Mouse (Mus musculus) embryonic facial prominence, embryonic 15.5 days (tissue): Measurements from ENCODE around the gene 2310011J03Rik. TPM values are rescaled to one million over a fixed set of nuclear protein-coding genes. Genes with fewer than 3 reads are reported as not detected.

Experiments
- ATAC-seq: fragments of 200-750 bp; cut with Nextera tagmentation; 2 replicates; pipeline ENCODE4 v1.8.0; 2017; ENCODE audit warnings: low read depth, moderate TSS enrichment; ENCODE audit not compliant: insufficient number of reproducible peaks, low FRiP score, low TSS enrichment
- H3K27ac ChIP-seq: fragments of 300-500 bp; sonication (generic); replicated peaks from 2 replicates; pipeline ENCODE4 v1.5.1; 2015; ENCODE audit warnings: mild to moderate bottlenecking, inconsistent platforms
- H3K27me3 ChIP-seq: fragments of 300-500 bp; sonication (generic); 2 replicates; pipeline ENCODE4 v1.6.1; 2015; ENCODE audit warnings: inconsistent platforms
- H3K36me3 ChIP-seq: fragments of 300-500 bp; sonication (generic); 2 replicates; pipeline ENCODE4 v1.6.1; 2015; ENCODE audit warnings: mild to moderate bottlenecking, inconsistent platforms
- H3K4me1 ChIP-seq: fragments of 300-500 bp; sonication (generic); 2 replicates; pipeline ENCODE4 v1.6.1; 2015; ENCODE audit warnings: inconsistent platforms
- H3K4me2 ChIP-seq: fragments of 300-500 bp; sonication (generic); replicated peaks from 2 replicates; pipeline ENCODE4 v1.6.1; 2015; ENCODE audit warnings: mild to moderate bottlenecking, inconsistent platforms
- H3K4me3 ChIP-seq: fragments of 300-500 bp; sonication (generic); replicated peaks from 2 replicates; pipeline ENCODE4 v1.5.1; 2015; ENCODE audit warnings: mild to moderate bottlenecking, inconsistent platforms
- H3K9ac ChIP-seq: fragments of 300-500 bp; sonication (generic); 2 replicates; pipeline ENCODE4 v1.6.1; 2015; ENCODE audit warnings: inconsistent platforms
- H3K9me3 ChIP-seq: fragments of 300-500 bp; sonication (generic); replicated peaks from 2 replicates; pipeline ENCODE4 v1.6.1; 2016; ENCODE audit warnings: inconsistent platforms
- WGBS: fragments of 180-500 bp; shearing (Covaris S2); methylation state at CpG from one replicate; pipeline ENCODE4 v1.1.7; 2015; 5-methylcytosine and 5-hydroxymethylcytosine counted together
- polyA plus RNA-seq: library from polyadenylated mRNA; unstranded; fragments of >200 nt; fragmentation: Nextera tagmentation; extraction: Ambion mirVana; gene quantifications from 2 replicates; pipeline ENCODE4 v1.2.1, GENCODE M21; 2015

The 2310011J03Rik gene
- polyA plus RNA-seq, 1 experiment from 2014 or later: 50.8 TPM

DNA sequence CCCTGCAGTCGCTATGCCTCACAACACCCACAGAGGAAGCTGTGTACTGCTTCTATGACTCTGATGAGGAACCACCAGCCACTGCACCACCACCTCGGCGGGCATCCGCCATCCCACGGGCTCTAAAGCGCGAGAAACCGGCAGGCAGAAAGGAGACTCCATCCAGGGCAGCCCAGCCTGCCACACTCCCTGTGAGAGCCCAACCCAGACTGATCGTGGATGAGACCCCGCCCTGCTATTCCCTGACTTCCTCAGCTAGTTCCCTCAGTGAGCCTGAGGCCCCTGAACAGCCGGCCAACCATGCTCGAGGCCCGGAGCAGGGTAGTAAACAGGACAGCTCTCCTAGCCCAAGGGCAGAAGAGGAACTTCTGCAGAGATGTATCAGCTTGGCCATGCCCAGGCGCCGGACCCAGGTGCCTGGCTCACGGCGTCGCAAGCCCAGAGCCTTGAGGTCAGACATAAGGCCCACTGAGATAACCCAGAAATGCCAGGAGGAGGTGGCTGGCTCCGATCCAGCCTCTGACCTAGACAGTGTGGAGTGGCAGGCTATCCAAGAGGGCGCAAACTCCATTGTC lies 6.6 kb downstream of the 2310011J03Rik start:
- 50% methylated on average over 20 of the region's 20 CpGs for WGBS
- Histone ChIP-seq H3K4me3 (no peak overlapping the region), H3K36me3 (peaks cover 15% of the 10 kb centered on the region), H3K9ac (no peak overlapping the region), H3K4me1 (peaks cover 31% of the 10 kb centered on the region), H3K27me3 (peaks cover 71% of the 10 kb centered on the region), H3K9me3 (no peaks in the 10 kb centered on the region), H3K27ac (no peak overlapping the region), H3K4me2 (no peak overlapping the region)
- ATAC-seq: no peak

- peaks cover 28% of the 10 kb centered on the region for H3K4me1 ChIP-seq
- H3K27me3 ChIP-seq: peaks cover 71% of the 10 kb centered on the region
- no peak overlapping the region for H3K4me3 ChIP-seq
- no peak overlapping the region for H3K4me2 ChIP-seq
- H3K9me3 ChIP-seq: no peaks in the 10 kb centered on the region
- no peak overlapping the region for H3K27ac ChIP-seq
- ATAC-seq: no peak
- peaks cover 10% of the 10 kb centered on the region for H3K36me3 ChIP-seq
- WGBS: 67% methylated on average over 54 of the region's 54 CpGs
- no peak overlapping the region for H3K9ac ChIP-seq
Measured at GRCm38 (mm10) chr10:80312586-80313504, 7.5 kb downstream of the 2310011J03Rik start.

GRCm38 (mm10) chr10:80311560-80311959 lies 8.8 kb downstream of the 2310011J03Rik start:
- H3K27me3 ChIP-seq: peaks cover 59% of the 10 kb centered on the region
- peaks cover 21% of the 10 kb centered on the region for H3K4me1 ChIP-seq
- H3K4me2 ChIP-seq: no peak overlapping the region
- H3K4me3 ChIP-seq: no peak overlapping the region
- H3K9me3 ChIP-seq: no peaks in the 10 kb centered on the region
- no peak for ATAC-seq
- H3K36me3 ChIP-seq: peaks cover 5% of the 10 kb centered on the region
- 80% methylated on average over 16 of the region's 16 CpGs for WGBS
- H3K27ac ChIP-seq: no peak overlapping the region
- no peak overlapping the region for H3K9ac ChIP-seq

DNA sequence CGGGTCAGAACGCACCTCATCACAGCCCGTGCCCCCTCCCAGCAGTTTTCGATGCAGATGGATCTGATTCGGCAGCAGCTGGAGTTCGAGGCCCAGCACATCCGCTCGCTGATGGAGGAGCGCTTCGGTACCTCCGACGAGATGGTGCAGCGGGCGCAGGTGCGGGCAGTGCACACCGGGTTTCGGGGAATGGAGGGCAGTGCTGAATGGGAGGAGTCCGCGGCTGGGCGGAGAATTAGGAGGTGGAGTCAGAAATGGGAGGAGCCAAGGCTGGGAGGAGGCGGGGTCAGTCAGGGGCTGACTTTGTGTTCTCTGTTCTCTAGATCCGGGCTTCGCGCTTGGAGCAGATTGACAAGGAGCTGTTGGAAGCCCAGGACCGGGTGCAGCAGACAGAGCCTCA lies 15.5 kb downstream of the 2310011J03Rik start:
- no peak for ATAC-seq
- Histone ChIP-seq H3K27me3 (peaks cover 47% of the 10 kb centered on the region), H3K27ac (no peak overlapping the region), H3K9me3 (no peaks in the 10 kb centered on the region), H3K36me3 (peaks cover 11% of the 10 kb centered on the region; the same call in 1 of the 2 replicates), H3K4me1 (0 out of 2 replicates have a peak, but pooled peaks cover 7% of the 10 kb centered on the region), H3K4me2 (0 out of 2 replicates have a peak overlapping the region, but pooled peaks have one; percentile 34), H3K9ac (no peak overlapping the region), H3K4me3 (no peak overlapping the region)
- WGBS: 15% methylated on average over 25 of the region's 25 CpGs

DNA sequence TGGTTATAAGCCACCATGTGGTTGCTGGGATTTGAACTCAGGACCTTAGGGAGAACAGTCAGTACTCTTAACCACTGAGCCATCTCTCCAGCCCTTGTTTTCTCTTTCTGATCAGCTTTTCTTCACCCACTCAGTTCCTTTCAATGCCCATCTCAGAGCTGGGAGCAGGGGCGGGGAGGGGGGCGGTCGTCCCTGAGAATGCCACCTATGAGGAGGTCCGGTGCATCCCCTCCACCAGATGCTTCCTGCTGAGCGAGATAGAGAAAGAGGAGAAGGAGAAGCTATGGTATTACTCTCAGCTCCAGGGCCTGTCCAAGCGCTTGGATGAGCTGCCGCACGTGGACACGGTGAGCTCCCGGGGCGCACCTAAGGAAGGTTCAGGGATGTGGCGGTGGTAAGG lies 15.9 kb downstream of the 2310011J03Rik start:
- 25% methylated on average over 12 of the region's 12 CpGs for WGBS
- no peak for ATAC-seq
- 0 out of 2 replicates have a peak overlapping the region, but pooled peaks have one; percentile 34 for H3K4me2 ChIP-seq
- no peak overlapping the region for H3K9ac ChIP-seq
- 0 out of 2 replicates have a peak, but pooled peaks cover 7% of the 10 kb centered on the region for H3K4me1 ChIP-seq
- H3K27ac ChIP-seq: no peak overlapping the region
- no peak overlapping the region for H3K4me3 ChIP-seq
- H3K9me3 ChIP-seq: no peaks in the 10 kb centered on the region
- H3K27me3 ChIP-seq: peaks cover 51% of the 10 kb centered on the region
- H3K36me3 ChIP-seq: peaks cover 11% of the 10 kb centered on the region; the same call in 1 of the 2 replicates

GRCm38 (mm10) chr10:80302471-80302881 lies 17.9 kb downstream of the 2310011J03Rik start:
- Histone ChIP-seq H3K4me3 (no peak overlapping the region), H3K4me1 (0 out of 2 replicates have a peak, but pooled peaks cover 11% of the 10 kb centered on the region), H3K9ac (no peak overlapping the region), H3K36me3 (0 out of 2 replicates have a peak, but pooled peaks cover 7% of the 10 kb centered on the region), H3K27ac (no peak overlapping the region), H3K9me3 (no peaks in the 10 kb centered on the region), H3K27me3 (peaks cover 69% of the 10 kb centered on the region), H3K4me2 (no peak overlapping the region)
- no peak for ATAC-seq
- 14% methylated on average over 9 of the region's 9 CpGs for WGBS

DNA sequence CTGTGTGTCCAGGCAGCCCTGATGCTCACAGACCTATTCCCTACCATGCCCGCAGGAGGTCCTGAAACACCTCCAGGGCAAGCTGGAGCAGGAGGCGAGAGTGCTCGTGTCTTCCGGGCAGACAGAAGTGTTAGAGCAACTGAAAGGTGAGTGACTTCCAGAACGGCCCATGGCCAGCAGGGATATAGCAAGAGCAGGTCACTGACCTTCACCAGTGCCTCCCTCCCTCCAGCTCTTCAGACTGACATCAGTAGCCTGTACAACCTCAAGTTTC lies 18.3 kb downstream of the 2310011J03Rik start:
- H3K4me3 ChIP-seq: no peak overlapping the region
- 42% methylated on average over 5 of the region's 5 CpGs for WGBS
- H3K27ac ChIP-seq: no peak overlapping the region
- 0 out of 2 replicates have a peak, but pooled peaks cover 7% of the 10 kb centered on the region for H3K36me3 ChIP-seq
- H3K27me3 ChIP-seq: peaks cover 74% of the 10 kb centered on the region
- H3K9me3 ChIP-seq: no peaks in the 10 kb centered on the region
- ATAC-seq: no peak
- H3K4me1 ChIP-seq: 0 out of 2 replicates have a peak, but pooled peaks cover 11% of the 10 kb centered on the region
- H3K4me2 ChIP-seq: no peak overlapping the region
- H3K9ac ChIP-seq: no peak overlapping the region

DNA sequence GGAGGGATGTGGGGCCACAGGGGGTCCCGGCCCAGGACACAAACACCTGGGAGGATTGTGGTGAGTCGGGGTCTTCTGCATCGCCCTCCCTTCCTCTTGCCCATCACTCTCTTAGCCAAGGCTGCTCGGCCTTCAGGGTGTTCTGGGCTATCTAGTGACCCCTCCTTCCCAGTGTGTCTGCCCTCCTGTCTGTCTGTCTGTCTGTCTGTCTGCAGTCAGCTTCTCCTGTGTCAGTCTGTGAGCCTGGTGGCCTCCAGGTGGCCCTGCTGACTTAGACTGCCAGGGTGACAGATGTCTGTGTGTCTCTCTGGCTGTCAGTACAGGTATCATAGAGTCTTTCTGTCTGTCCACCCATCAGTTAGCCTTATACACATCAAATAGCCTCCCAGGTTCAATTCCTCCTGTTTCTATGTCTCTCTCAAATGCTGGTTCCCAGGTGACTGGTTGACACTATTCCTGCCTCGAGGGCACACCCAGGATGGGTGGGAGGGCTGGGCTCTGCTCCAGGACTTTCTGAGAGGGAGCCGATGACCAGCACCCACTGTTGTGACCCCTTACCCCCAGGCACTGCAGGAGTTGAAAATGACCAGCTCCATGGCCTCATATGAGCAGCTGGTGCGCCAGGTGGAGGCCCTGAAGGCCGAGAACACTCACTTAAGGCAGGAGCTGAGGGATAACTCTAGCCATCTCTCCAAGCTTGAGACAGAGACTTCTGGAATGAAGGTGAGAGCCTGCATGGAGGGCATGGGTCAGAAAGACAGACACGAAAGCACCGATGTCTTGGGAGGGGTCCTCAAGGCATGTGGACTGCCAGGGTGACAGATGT lies 18.9 kb downstream of the 2310011J03Rik start:
- no peak overlapping the region for H3K27ac ChIP-seq
- no peak overlapping the region for H3K4me3 ChIP-seq
- no peak overlapping the region for H3K9ac ChIP-seq
- H3K4me2 ChIP-seq: peak overlapping the region; percentile 6; the same call in 1 of the 2 replicates
- WGBS: 69% methylated on average over 9 of the region's 10 CpGs
- H3K4me1 ChIP-seq: peaks cover 14% of the 10 kb centered on the region
- no peaks in the 10 kb centered on the region for H3K9me3 ChIP-seq
- ATAC-seq: no peak
- H3K27me3 ChIP-seq: peaks cover 79% of the 10 kb centered on the region
- H3K36me3 ChIP-seq: 0 out of 2 replicates have a peak, but pooled peaks cover 5% of the 10 kb centered on the region

DNA sequence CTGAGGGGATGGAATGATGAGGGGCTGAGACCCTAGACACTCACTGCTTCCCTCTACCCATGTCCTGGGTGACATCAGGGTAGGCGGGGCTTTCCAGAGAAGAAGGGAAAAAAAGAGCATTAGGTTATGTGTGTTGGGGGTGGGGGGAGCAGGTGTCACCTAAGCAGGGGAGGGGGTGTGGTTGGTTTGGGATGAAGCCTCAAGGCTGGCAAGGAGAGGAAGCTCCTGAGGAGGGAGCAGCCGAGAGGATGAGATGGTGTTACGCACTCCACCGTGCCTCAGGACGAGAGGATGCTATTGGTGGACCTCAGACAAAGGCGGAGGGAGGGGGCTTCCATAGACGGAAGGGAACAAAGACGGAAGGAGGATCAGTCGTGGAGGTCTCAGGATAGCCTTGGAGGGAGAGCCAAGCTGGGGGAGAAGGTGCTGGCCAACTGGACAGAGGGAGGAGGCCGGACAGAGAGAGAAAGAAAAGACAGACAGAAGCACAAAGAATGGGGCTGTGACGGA lies 19.6 kb downstream of the 2310011J03Rik start:
- no peak overlapping the region for H3K4me3 ChIP-seq
- WGBS: 25% methylated on average over 11 of the region's 11 CpGs
- H3K4me2 ChIP-seq: peak overlapping the region; percentile 6; the same call in 1 of the 2 replicates
- peaks cover 21% of the 10 kb centered on the region for H3K4me1 ChIP-seq
- no peaks in the 10 kb centered on the region for H3K9me3 ChIP-seq
- H3K27ac ChIP-seq: no peak overlapping the region
- peaks cover 72% of the 10 kb centered on the region for H3K27me3 ChIP-seq
- ATAC-seq: no peak
- no peaks in the 10 kb centered on the region for H3K36me3 ChIP-seq
- H3K9ac ChIP-seq: no peak overlapping the region

DNA sequence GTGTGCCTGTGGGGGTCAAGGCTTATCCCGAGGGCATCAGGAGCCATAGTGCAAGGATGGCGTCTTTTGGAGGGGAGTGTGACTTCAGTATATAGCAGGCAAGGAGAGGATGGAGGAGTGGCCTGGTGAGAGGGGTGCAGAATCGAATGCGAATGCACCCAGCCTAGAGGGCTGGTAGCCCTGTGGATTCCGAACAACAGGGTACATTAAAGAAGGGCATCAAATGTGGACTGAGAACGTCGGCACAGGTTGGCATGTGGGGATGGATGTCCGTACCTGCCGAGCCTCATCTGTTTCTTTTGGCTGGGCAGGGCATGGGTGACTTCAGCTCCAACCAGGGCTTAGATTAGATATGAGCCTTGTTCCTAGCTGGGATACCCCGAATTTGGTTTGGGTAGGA lies 20.5 kb downstream of the 2310011J03Rik start:
- no peak overlapping the region for H3K27ac ChIP-seq
- H3K9ac ChIP-seq: no peak overlapping the region
- peaks cover 30% of the 10 kb centered on the region for H3K4me1 ChIP-seq
- H3K9me3 ChIP-seq: no peaks in the 10 kb centered on the region
- no peak overlapping the region for H3K4me2 ChIP-seq
- ATAC-seq: no peak
- H3K27me3 ChIP-seq: peaks cover 63% of the 10 kb centered on the region
- H3K36me3 ChIP-seq: peaks cover 2% of the 10 kb centered on the region
- WGBS: 42% methylated on average over 10 of the region's 10 CpGs
- H3K4me3 ChIP-seq: peak overlapping the region; percentile 21; the same call in 1 of the 2 replicates
